Mouse (Mus musculus) MEL (cell line): ENCODE data around the gene Rpia. TPM values are rescaled to one million over a fixed set of nuclear protein-coding genes. Genes with fewer than 3 reads are reported as not detected.
A peak's percentile ranks its signal among the peaks of the same experiment; 100 is the strongest.

Source experiments
- DNase-seq: peaks from one replicate; pipeline ENCODE4 v3.0.0; 2011; ENCODE audit warnings: low read depth, low spot score
- H3K27ac ChIP-seq: 2 replicates; pipeline ENCODE4 v1.5.1; 2012; ENCODE audit warnings: low read depth, mild to moderate bottlenecking, control low read depth, low read length, moderate library complexity; ENCODE audit not compliant: control insufficient read depth
- H3K27me3 ChIP-seq, 2 experiments: fragments of 150-350 bp in 1 of 2; sonication (generic) in 1 of 2; 2 replicates each; pipeline ENCODE4 v1.6.1; 2012; ENCODE audit warnings: low read length in 2 of 2, mild to moderate bottlenecking in 2 of 2, improper control_type of control experiment in 1 of 2, moderate library complexity in 1 of 2; ENCODE audit not compliant: insufficient read depth in 2 of 2, control insufficient read depth in 1 of 2
- H3K36me3 ChIP-seq, 2 experiments: 2 replicates each; pipeline ENCODE4 v1.6.1; 2012 to 2014; ENCODE audit warnings: low read length in 2 of 2, improper control_type of control experiment in 1 of 2, inconsistent platforms in 1 of 2, mild to moderate bottlenecking in 1 of 2; ENCODE audit not compliant: insufficient read depth in 2 of 2, control insufficient read depth in 1 of 2
- H3K4me1 ChIP-seq, 2 experiments: fragments of 150-350 bp in 1 of 2; sonication (generic) in 1 of 2; 2 replicates each; pipeline ENCODE4 v1.6.1; 2012; ENCODE audit warnings: low read length in 2 of 2, improper control_type of control experiment in 1 of 2, mild to moderate bottlenecking in 1 of 2; ENCODE audit not compliant: insufficient read depth in 2 of 2, control insufficient read depth in 1 of 2
- H3K4me3 ChIP-seq, 2 experiments: fragments of 150-350 bp in 1 of 2; sonication (generic) in 1 of 2; 2 replicates each; pipeline ENCODE4 v1.5.1; 2012; ENCODE audit warnings: low read depth in 2 of 2, low read length in 2 of 2, mild to moderate bottlenecking in 2 of 2, moderate library complexity in 2 of 2, control low read depth in 1 of 2, improper control_type of control experiment in 1 of 2; ENCODE audit not compliant: control insufficient read depth in 1 of 2, insufficient read depth in 1 of 2
- H3K79me2 ChIP-seq: 2 replicates; pipeline ENCODE4 v1.6.1; 2012; ENCODE audit warnings: mild to moderate bottlenecking, low read length, moderate library complexity; ENCODE audit not compliant: control insufficient read depth, poor library complexity, insufficient read depth
- H3K9ac ChIP-seq: 2 replicates; pipeline ENCODE4 v1.6.1; 2012; ENCODE audit warnings: low read depth, mild to moderate bottlenecking, control low read depth, low read length, moderate library complexity; ENCODE audit not compliant: control insufficient read depth, poor library complexity, severe bottlenecking
- H3K9me3 ChIP-seq: fragments of 150-350 bp; sonication (generic); replicated peaks from 2 replicates; pipeline ENCODE4 v1.6.1; 2012; ENCODE audit warnings: mild to moderate bottlenecking, low read length, improper control_type of control experiment, moderate library complexity; ENCODE audit not compliant: insufficient read depth
- CHD1 ChIP-seq: IDR thresholded peaks from 2 replicates; pipeline ENCODE4 v1.6.1; 2012; ENCODE audit warnings: low read depth, mild to moderate bottlenecking, inconsistent platforms, low read length, improper control_type of control experiment
- E2F4 ChIP-seq: IDR thresholded peaks from 2 replicates; pipeline ENCODE4 v1.6.1; 2011; ENCODE audit warnings: low read depth, low read length, improper control_type of control experiment, borderline replicate concordance
- EP300 ChIP-seq, 2 experiments: IDR thresholded peaks; 2 replicates each; pipeline ENCODE4 v1.6.1; 2011; ENCODE audit warnings: improper control_type of control experiment in 2 of 2, low read length in 2 of 2, low read depth in 1 of 2, mild to moderate bottlenecking in 1 of 2
- ETS1 ChIP-seq: IDR thresholded peaks from 2 replicates; pipeline ENCODE4 v1.6.1; 2012; ENCODE audit warnings: low read depth, mild to moderate bottlenecking, inconsistent platforms, low read length, improper control_type of control experiment, moderate library complexity
- GABPA ChIP-seq: IDR thresholded peaks from 2 replicates; pipeline ENCODE4 v1.6.1; 2012; ENCODE audit warnings: low read depth, mild to moderate bottlenecking, inconsistent platforms, low read length, improper control_type of control experiment, moderate library complexity
- GATA1 ChIP-seq: IDR thresholded peaks from 2 replicates; pipeline ENCODE4 v1.6.1; 2011; ENCODE audit warnings: low read depth, low read length, improper control_type of control experiment
- KAT2A ChIP-seq: conservative IDR thresholded peaks from 2 replicates; pipeline ENCODE4 v1.6.1; 2012; ENCODE audit warnings: low read depth, low read length, improper control_type of control experiment, inconsistent platforms
- MAFK ChIP-seq: IDR thresholded peaks from 2 replicates; pipeline ENCODE4 v1.6.1; 2011; ENCODE audit warnings: low read depth, mild to moderate bottlenecking, low read length, improper control_type of control experiment, borderline replicate concordance
- MAX ChIP-seq: IDR thresholded peaks from 2 replicates; pipeline ENCODE4 v1.6.1; 2011; ENCODE audit warnings: low read length, improper control_type of control experiment
- MEF2A ChIP-seq: IDR thresholded peaks from 2 replicates; pipeline ENCODE4 v1.6.1; 2014; ENCODE audit warnings: low read depth, mild to moderate bottlenecking, inconsistent platforms, low read length, improper control_type of control experiment; ENCODE audit not compliant: poor library complexity, insufficient replicate concordance, severe bottlenecking; ENCODE audit errors: extremely low read depth
- MYC ChIP-seq: IDR thresholded peaks from 2 replicates; pipeline ENCODE4 v1.6.1; 2011; ENCODE audit warnings: low read depth, mild to moderate bottlenecking, low read length, improper control_type of control experiment, moderate library complexity
- NRF1 ChIP-seq: IDR thresholded peaks from 2 replicates; pipeline ENCODE4 v1.6.1; 2014; ENCODE audit warnings: low read depth, mild to moderate bottlenecking, inconsistent platforms, low read length, improper control_type of control experiment, moderate library complexity; ENCODE audit not compliant: poor library complexity, insufficient read depth, severe bottlenecking
- POLR2A ChIP-seq, 2 experiments: IDR thresholded peaks; 2 replicates each; pipeline ENCODE4 v1.6.1; 2011 to 2012; ENCODE audit warnings: low read length in 2 of 2, mild to moderate bottlenecking in 2 of 2, control low read depth in 1 of 2, improper control_type of control experiment in 1 of 2, low read depth in 1 of 2, moderate library complexity in 1 of 2; ENCODE audit not compliant: control insufficient read depth in 1 of 2, insufficient read depth in 1 of 2, poor library complexity in 1 of 2
- POLR2AphosphoS2 ChIP-seq: IDR thresholded peaks from 2 replicates; pipeline ENCODE4 v1.6.1; 2011; ENCODE audit warnings: low read length, improper control_type of control experiment
- RAD21 ChIP-seq: IDR thresholded peaks from 2 replicates; pipeline ENCODE4 v1.6.1; 2011; ENCODE audit warnings: mild to moderate bottlenecking, low read depth, low read length, improper control_type of control experiment
- TAL1 ChIP-seq: IDR thresholded peaks from 2 replicates; pipeline ENCODE4 v1.6.1; 2012; ENCODE audit warnings: mild to moderate bottlenecking, inconsistent platforms, low read length, moderate library complexity, mixed read lengths
- UBTF ChIP-seq: IDR thresholded peaks from 2 replicates; pipeline ENCODE4 v1.6.1; 2012; ENCODE audit warnings: low read depth, mild to moderate bottlenecking, inconsistent platforms, low read length, improper control_type of control experiment, moderate library complexity, borderline replicate concordance; ENCODE audit not compliant: insufficient read depth
- ZKSCAN1 ChIP-seq: IDR thresholded peaks from 2 replicates; pipeline ENCODE4 v1.6.1; 2012; ENCODE audit warnings: low read depth, mild to moderate bottlenecking, inconsistent platforms, low read length, improper control_type of control experiment, moderate library complexity
- polyA plus RNA-seq, 2 experiments: library from polyadenylated mRNA; stranded (reverse) in 1 of 2; unstranded in 1 of 2; fragments of >175 nt in 1 of 2; fragments of >200 nt in 1 of 2; gene quantifications; 2 replicates each; pipeline versions ENCODE4 v1.2.1 to v1.2.4; 2012; ENCODE audit warnings: low replicate concordance in 2 of 2, low read depth in 1 of 2; ENCODE audit not compliant: insufficient read length in 2 of 2, insufficient read depth in 1 of 2, missing spikeins in 1 of 2
- total RNA-seq: library from RNA; depleted of rRNA; stranded (reverse); fragments of 300-350 nt; gene quantifications from 2 replicates; pipeline ENCODE4 v1.2.3, GENCODE M21; 2012

The Rpia gene
- total and polyA plus RNA-seq, 3 experiments = 93.4 to 238 (median 180) TPM

GRCm38 (mm10) chr6:70742833-70743232, 49.2 kb downstream of the Rpia start:
- no peak overlapping the region for H3K9ac ChIP-seq
- no peak overlapping the region for H3K4me3 ChIP-seq
- TF ChIP-seq KAT2A (no peak), NRF1 (no peak)
- H3K79me2 ChIP-seq = no peaks in the 10 kb centered on the region
- H3K4me1 ChIP-seq = peaks cover 5 to 11% of the 10 kb centered on the region in 2 experiments; a peak in 3 of 4 replicates
- H3K27ac ChIP-seq = no peak overlapping the region
- no peaks in the 10 kb centered on the region for H3K9me3 ChIP-seq
- H3K36me3 ChIP-seq = peaks cover 0 to 9% of the 10 kb centered on the region in 2 experiments; a peak in 2 of 4 replicates
- no peak for DNase-seq
- H3K27me3 ChIP-seq = no peaks in the 10 kb centered on the region

DNA sequence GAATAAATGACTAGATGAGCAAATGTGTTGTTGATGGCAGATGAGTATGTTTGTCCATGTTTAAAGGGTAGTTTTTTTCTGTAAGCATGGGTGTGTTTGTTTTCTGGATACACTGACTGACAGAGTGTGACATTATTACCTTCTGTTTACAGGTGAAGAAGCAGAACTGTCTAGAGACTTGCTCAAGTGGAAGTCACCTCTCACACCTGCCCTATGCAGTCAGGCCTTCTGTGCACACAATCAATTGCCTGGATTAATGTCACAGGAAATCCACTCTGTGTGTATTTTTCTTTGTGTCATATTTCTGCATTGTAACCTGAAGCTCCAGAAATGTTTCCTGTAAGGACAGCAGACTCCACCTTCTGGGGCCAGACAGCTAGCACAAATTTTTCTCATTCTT, 51.5 kb downstream of the Rpia start:
- peaks cover 0 to 9% of the 10 kb centered on the region in 2 experiments; a peak in 2 of 4 replicates for H3K36me3 ChIP-seq
- H3K4me3 ChIP-seq = no peak overlapping the region
- H3K4me1 ChIP-seq = peaks cover 5 to 11% of the 10 kb centered on the region in 2 experiments; a peak in 3 of 4 replicates
- no peaks in the 10 kb centered on the region for H3K27me3 ChIP-seq
- H3K27ac ChIP-seq = no peak overlapping the region
- no peak for DNase-seq
- no peaks in the 10 kb centered on the region for H3K79me2 ChIP-seq
- TF ChIP-seq POLR2AphosphoS2 = no peak
- TF ChIP-seq RAD21 = no peak
- TF ChIP-seq NRF1 = no peak
- no peak for TF ChIP-seq MEF2A
- no peak for TF ChIP-seq POLR2A (IDR thresholded peaks at IDR 0.05; ENCODE audit: control insufficient read depth in 1 of 2, insufficient read depth in 1 of 2, low read depth in 1 of 2, low read length in 2 of 2, poor library complexity in 1 of 2)
- no peak for TF ChIP-seq MYC
- no peak for TF ChIP-seq UBTF
- TF ChIP-seq E2F4 = no peak
- TF ChIP-seq GABPA = no peak
- TF ChIP-seq TAL1 = no peak
- TF ChIP-seq ETS1 = no peak
- no peak for TF ChIP-seq CHD1
- TF ChIP-seq MAX = no peak
- no peak for TF ChIP-seq ZKSCAN1
- H3K9ac ChIP-seq = no peak overlapping the region
- H3K9me3 ChIP-seq = no peaks in the 10 kb centered on the region

GRCm38 (mm10) chr6:70739456-70739855, 52.6 kb downstream of the Rpia start:
- H3K9me3 ChIP-seq = no peaks in the 10 kb centered on the region
- no peaks in the 10 kb centered on the region for H3K79me2 ChIP-seq
- TF ChIP-seq GABPA (peak; percentile 72; the same call in 1 of the 2 replicates), MYC (no peak), MAFK (peak; percentile 18; the same call in 1 of the 2 replicates), EP300 (IDR thresholded peaks at IDR 0.05; ENCODE audit: low read depth in 1 of 2, low read length in 2 of 2) (peak in 1 of 2 experiments; percentile 30; a peak in 1 of 4 replicates), GATA1 (peak; percentile 39; the same call in 1 of the 2 replicates)
- H3K27me3 ChIP-seq = no peaks in the 10 kb centered on the region
- no peak overlapping the region for H3K27ac ChIP-seq
- peaks cover 0 to 9% of the 10 kb centered on the region in 2 experiments; a peak in 2 of 4 replicates for H3K36me3 ChIP-seq
- H3K4me3 ChIP-seq = no peak overlapping the region
- H3K4me1 ChIP-seq = peaks cover 5 to 11% of the 10 kb centered on the region in 2 experiments; a peak in 3 of 4 replicates
- no peak overlapping the region for H3K9ac ChIP-seq
- no peak for DNase-seq
